Mouse (Mus musculus): ENCODE data around the gene Fzd9.

GRCm38 (mm10) chr5:135250186-135251078 lies 598 bp downstream of the Fzd9 start:
- no peak for TF ChIP-seq POLR2A (IDR thresholded peaks at IDR 0.05; ENCODE audit: borderline replicate concordance, extremely low read depth, insufficient read depth, insufficient read length, poor library complexity, severe bottlenecking)
- no peak for TF ChIP-seq CTCF (IDR thresholded peaks at IDR 0.05; ENCODE audit: borderline replicate concordance, extremely low read depth, insufficient read depth, insufficient read length)

Data from brain, embryonic 14.5 days (tissue).